Mouse (Mus musculus) activated CD4-positive, CD25-positive, alpha-beta regulatory T cell, adult 4 months (primary cell): Measurements from ENCODE around the gene Iqsec3. TPM values are rescaled to one million over a fixed set of nuclear protein-coding genes. Genes with fewer than 3 reads are reported as not detected.

Source experiments
- ATAC-seq: one replicate; pipeline ENCODE4 v1.8.0; 2017
- polyA plus RNA-seq, 2 experiments: library from polyadenylated mRNA; unstranded; fragments of 100-300 nt; shearing (Covaris generic); gene quantifications; one replicate each; pipeline ENCODE4 v1.2.1; 2017

The Iqsec3 gene
- polyA plus RNA-seq, 2 experiments from 2014 or later: not detected

- ATAC-seq: no peak
Measured at GRCm38 (mm10) chr6:121357232-121357631, 116.2 kb downstream of the Iqsec3 start.

- no peak for ATAC-seq
Measured at GRCm38 (mm10) chr6:121356041-121356440, 117.4 kb downstream of the Iqsec3 start.

DNA sequence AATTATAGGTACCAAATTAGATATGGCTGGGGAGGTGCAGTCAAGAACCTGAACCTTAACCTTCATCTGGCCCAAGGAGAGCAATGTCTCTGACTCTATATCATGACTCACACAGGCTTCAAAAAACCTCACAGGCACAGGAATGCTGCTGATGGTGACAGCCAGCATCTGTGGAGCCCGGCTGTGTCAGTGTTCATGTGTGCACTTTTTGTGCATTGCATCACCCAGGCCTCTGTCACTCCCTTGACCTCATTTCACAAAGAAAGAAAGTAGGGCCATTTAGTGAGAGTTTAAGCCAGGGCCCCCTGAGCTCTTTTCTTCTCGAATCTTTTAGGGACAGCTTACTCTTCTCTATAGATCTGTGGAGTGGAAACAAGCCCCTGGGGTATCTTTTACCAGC is 121.2 kb downstream of the Iqsec3 start:
- no peak for ATAC-seq

GRCm38 (mm10) chr6:121346428-121346827 is 127.0 kb downstream of the Iqsec3 start:
- no peak for ATAC-seq

DNA sequence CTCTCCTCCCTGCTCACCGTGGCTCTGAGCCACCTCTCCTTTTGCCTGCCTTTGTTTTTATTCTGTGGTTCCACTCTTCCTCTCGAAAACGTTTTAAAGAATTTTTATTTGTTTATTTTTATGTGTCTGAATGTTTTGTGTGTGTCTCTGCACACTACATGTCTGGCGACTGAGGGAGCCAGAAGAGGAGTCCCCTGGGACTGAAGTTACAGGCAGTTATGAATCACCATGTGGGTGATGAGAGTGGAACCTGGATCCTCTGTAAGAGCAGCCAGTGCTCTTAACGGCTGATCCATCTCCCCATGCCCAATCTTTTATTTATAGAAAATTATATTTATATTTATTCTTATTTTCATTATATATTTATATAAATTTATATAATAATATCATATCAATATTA is 129.1 kb downstream of the Iqsec3 start:
- ATAC-seq: no peak

- no peak for ATAC-seq
Measured at GRCm38 (mm10) chr6:121343771-121344123, 129.7 kb downstream of the Iqsec3 start.

GRCm38 (mm10) chr6:121343026-121343770 is 130.3 kb downstream of the Iqsec3 start, which contains the start of gene Slc6a12:
Slc6a12 (plus strand) TSS chr6:121343076.
- no peak for ATAC-seq

GRCm38 (mm10) chr6:121341650-121342049 is 131.8 kb downstream of the Iqsec3 start:
- ATAC-seq: no peak

DNA sequence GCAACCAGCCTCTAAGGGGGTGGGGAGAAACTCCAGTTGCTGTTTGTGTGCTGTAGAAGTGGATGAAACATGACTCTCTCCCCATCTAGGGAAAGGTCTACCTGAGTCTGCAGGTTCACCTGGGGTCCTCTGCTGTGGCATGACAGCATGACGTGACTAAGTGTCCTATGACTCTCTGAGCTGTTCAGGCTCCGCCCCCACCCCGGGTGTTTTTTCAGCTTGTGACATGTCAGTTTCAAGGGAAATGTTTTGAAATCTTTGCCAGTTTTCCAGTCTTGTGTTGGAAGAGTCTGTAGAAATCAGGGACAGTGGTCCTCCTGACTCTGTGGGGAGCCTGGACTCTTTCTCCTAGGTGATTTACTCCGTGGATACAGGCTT is 135.0 kb downstream of the Iqsec3 start:
- no peak for ATAC-seq

DNA sequence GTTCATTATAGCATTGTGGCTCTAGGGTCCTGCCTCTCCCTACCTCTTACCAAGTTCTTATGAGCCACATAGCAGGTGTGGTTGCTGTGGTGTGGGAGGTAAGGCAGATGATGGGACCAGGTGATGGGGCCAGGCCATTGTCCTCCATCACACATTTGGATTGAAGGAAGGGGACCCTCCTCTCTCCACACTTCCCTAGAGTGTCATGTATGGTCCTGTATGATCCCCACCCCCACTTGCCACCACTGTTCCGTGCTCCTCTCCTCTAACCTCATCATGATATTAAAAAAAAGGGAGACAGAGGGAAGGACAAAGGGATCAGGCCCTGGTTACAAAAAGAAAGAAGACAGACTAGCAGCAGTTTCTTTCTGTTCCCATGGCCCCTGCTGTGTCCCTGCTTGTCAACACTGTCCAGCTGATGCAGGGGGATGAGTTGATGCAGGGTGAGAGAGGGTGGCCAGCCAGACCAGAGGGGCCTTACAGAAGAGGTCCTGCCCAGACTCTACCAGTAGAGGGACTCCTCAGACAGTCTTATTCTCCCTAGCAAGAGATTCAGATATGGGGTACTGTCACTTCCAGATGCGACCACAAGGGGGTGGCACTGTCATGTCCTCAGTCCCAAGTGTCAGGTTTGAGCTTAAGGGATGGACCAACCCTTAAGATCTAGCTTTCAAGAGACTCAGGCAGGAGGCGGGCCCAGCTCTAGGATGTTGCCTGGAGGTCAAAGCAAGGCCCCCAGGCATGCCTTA is 135.5 kb downstream of the Iqsec3 start:
- ATAC-seq: peak; percentile 77

- no peak for ATAC-seq
Measured at GRCm38 (mm10) chr6:121337229-121337628, 136.2 kb downstream of the Iqsec3 start.

GRCm38 (mm10) chr6:121336558-121336957 is 136.9 kb downstream of the Iqsec3 start:
- no peak for ATAC-seq

- ATAC-seq: no peak
Measured at GRCm38 (mm10) chr6:121335841-121336240, 137.6 kb downstream of the Iqsec3 start.

- no peak for ATAC-seq
Measured at GRCm38 (mm10) chr6:121329848-121330508, 143.5 kb downstream of the Iqsec3 start.

GRCm38 (mm10) chr6:121328417-121328884 is 145.0 kb downstream of the Iqsec3 start:
- ATAC-seq: no peak

DNA sequence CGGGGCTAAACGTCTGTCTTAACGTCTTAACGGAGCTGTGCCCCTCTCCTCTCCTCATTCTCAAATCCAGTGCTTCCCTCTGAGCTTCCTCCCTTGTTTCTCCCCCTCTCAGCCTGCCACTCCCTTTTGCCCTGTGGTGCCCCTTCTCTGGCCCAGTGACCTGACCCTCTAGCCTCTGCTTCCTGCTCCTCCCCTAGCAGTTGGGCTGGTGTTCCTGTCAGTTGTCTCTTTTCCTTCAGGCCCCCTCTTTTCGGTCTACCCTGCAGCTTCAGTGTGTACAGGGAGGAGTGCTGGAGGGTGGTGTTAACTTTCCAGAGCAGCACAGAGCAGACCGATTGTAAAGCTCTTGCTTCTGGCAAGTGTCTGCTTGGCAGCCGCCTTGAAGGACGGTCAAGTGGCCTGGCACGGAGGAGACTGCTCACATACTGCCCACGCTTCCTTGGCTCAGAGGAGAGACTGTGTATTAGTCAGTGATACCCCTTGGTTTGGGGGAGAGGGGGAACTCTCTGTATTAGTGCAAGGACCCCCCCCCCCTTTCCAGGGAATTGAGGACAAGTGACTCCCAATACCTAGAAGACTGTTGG is 146.9 kb downstream of the Iqsec3 start:
- no peak for ATAC-seq

DNA sequence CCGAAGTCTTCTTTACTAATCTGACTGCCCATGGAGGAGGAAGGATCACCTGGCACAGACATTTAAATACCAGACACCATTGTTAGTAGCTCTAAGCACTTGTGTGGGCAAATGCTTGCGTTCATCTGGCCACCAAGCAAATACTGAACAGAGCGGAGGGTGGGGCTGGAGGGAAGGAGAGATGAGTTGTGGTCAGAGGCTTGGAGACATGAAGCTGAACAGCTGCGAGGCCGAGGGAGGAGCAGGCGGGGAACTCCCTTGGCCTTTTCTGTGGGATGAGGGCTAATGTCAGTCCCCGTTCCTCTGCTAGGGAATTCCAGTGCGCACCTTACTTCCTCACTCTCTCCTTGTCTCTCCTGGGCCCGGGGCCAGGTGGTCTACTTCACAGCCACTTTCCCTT is 147.7 kb downstream of the Iqsec3 start:
- ATAC-seq: no peak

DNA sequence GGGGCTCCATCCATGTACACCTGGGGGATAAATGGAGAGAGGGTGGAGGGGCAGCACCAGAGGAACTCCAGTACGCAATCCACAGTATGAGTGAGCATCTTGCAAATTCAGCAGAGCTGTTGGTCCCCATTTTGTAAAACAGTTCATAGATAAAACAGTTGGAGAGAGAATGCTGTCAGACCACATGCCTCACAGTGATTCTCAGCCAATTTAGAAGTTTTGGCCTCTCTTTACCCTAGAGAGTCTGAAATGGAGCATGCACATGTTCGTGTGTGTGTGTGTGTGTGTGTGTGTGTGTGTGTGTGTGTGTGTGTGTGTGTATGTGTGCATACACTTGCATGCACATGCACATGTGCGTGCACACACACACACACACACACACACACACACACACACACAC is 148.2 kb downstream of the Iqsec3 start:
- ATAC-seq: no peak

Other genes starting within 250 kb of the Iqsec3 start
- gene Usp18, start 227.8 kb downstream of the Iqsec3 start, polyA plus RNA-seq: 10 to 100 TPM; 75.8 to 85.7 TPM
- under 1 TPM; 0.55 to 0.93 TPM for gene Slc6a13, start 173.5 kb downstream of the Iqsec3 start, polyA plus RNA-seq
- not detected for gene Slc6a12, start 130.6 kb downstream of the Iqsec3 start, polyA plus RNA-seq
- under 1 TPM in 1 of 2 experiments, not detected in 1; 0.42 TPM for gene A2m, start 161.7 kb upstream of the Iqsec3 start, polyA plus RNA-seq